ENCODE assay signal across 22 mouse cellular contexts in the genomic region with DNA sequence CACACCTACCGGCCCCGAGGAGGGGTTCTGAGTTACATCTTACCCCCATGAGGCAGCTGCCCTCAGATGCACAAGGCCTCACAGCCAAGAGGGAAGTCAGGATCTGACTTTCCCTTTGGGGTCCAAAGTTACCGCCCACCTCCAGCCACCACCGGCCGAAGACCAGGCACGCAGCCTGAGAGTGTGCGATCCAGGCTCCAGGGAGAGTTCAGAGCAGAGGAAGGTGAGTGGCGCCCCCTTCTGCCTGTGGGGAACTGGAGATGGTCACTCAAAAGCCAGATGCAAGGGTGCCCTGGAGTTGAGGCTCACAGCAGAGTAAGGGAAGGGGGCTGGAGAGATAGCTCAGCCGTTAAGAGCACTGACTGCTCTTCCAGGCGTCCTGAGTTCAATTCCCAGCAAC. TPM values are rescaled to one million over a fixed set of nuclear protein-coding genes. Genes with fewer than 3 reads are reported as not detected.
DNase-seq lines count a peak whose midpoint lies in the region; ATAC-seq and TF ChIP-seq lines count a peak whose summit lies in the region.
"Had no signal": no experiment of that assay in that cellular context is flagged by ENCODE, and none has a peak within 500 bp of the region (broad histone marks: within the 10 kb centered on the region; RNA-seq: fewer than 3 reads in every experiment).

No protein-coding gene starts in this region.

- no peak overlapping the region for H3K4me2 ChIP-seq in liver, embryonic 12.5 days
- H3K4me2 ChIP-seq in neural tube, embryonic 15.5 days, result no peak overlapping the region
- H3K4me2 ChIP-seq: heart, embryonic 15.5 days; hindbrain, embryonic 15.5 days; intestine, embryonic 15.5 days; limb, embryonic 13.5 days had no signal

- no peak overlapping the region for H3K9ac ChIP-seq in liver, adult 2 months (ENCODE audit: low read depth, low read length)
- H3K9ac ChIP-seq in liver, embryonic 12.5 days, result no peak overlapping the region
- no peak overlapping the region for H3K9ac ChIP-seq in neural tube, embryonic 15.5 days (replicated peaks)
- H3K9ac ChIP-seq: heart, embryonic 15.5 days; hindbrain, embryonic 15.5 days; intestine, embryonic 15.5 days; limb, embryonic 13.5 days had no signal

- no peaks in the 10 kb centered on the region; the same call in 1 of the 2 replicates for H3K79me2 ChIP-seq in liver, adult 2 months (ENCODE audit: control insufficient read depth, insufficient read depth, low read length)

- H3K4me3 ChIP-seq in cerebellum, adult 2 months (replicated peaks; ENCODE audit: insufficient read depth, low read depth, low read length), result no peak overlapping the region
- H3K4me3 ChIP-seq in liver, adult 2 months (ENCODE audit: insufficient read depth, low read depth, low read length), result no peak overlapping the region
- H3K4me3 ChIP-seq in liver, embryonic 12.5 days, result no peak overlapping the region
- no peak overlapping the region for H3K4me3 ChIP-seq in neural tube, embryonic 15.5 days (replicated peaks)
- H3K4me3 ChIP-seq: forebrain, embryonic 10.5 days; heart, embryonic 15.5 days; hindbrain, embryonic 15.5 days; intestine, embryonic 15.5 days; limb, embryonic 13.5 days had no signal

- no peak overlapping the region for H3K27ac ChIP-seq in cerebellum, adult 2 months (ENCODE audit: insufficient read depth, low read length)
- H3K27ac ChIP-seq in liver, adult 2 months (replicated peaks; ENCODE audit: insufficient read depth, low read depth, low read length), result no peak overlapping the region
- H3K27ac ChIP-seq in liver, embryonic 12.5 days, result no peak overlapping the region
- no peak overlapping the region for H3K27ac ChIP-seq in neural tube, embryonic 15.5 days (replicated peaks)
- H3K27ac ChIP-seq: forebrain, embryonic 10.5 days; heart, embryonic 15.5 days; hindbrain, embryonic 15.5 days; intestine, embryonic 15.5 days; limb, embryonic 13.5 days had no signal

- no peak for TF ChIP-seq POLR2A in cerebellum, adult 2 months (IDR thresholded peaks at IDR 0.05; ENCODE audit: borderline replicate concordance, insufficient read depth, low read length)
- TF ChIP-seq POLR2A in liver, adult 2 months (IDR thresholded peaks at IDR 0.05; ENCODE audit: extremely low read depth, insufficient read depth, low read length), result no peak

- no peak for ATAC-seq in liver, embryonic 12.5 days
- ATAC-seq in neural tube, embryonic 15.5 days (ENCODE audit: low FRiP score), result no peak
- ATAC-seq: intestine, embryonic 15.5 days; midbrain, embryonic 16.5 days had no signal

- 0 out of 2 replicates have a peak, but pooled peaks have one; percentile 15 for TF ChIP-seq CTCF in cerebellum, adult 2 months (IDR thresholded peaks at IDR 0.05; ENCODE audit: borderline replicate concordance, insufficient read depth, low read depth, low read length)
- TF ChIP-seq CTCF in liver, adult 2 months (IDR thresholded peaks at IDR 0.05; ENCODE audit: low read depth, low read length), result peak; percentile 38

- H3K4me1 ChIP-seq in cerebellum, adult 2 months (ENCODE audit: control insufficient read depth, insufficient read depth, low read length), result peaks cover 44% of the 10 kb centered on the region
- H3K4me1 ChIP-seq in liver, adult 2 months (ENCODE audit: control insufficient read depth, insufficient read depth, low read length), result no peaks in the 10 kb centered on the region
- no peaks in the 10 kb centered on the region for H3K4me1 ChIP-seq in liver, embryonic 12.5 days
- peaks cover 27% of the 10 kb centered on the region for H3K4me1 ChIP-seq in neural tube, embryonic 15.5 days

- no peaks in the 10 kb centered on the region for H3K36me3 ChIP-seq in liver, adult 2 months (ENCODE audit: control insufficient read depth, insufficient read depth, low read length)
- peaks cover 17% of the 10 kb centered on the region; the same call in 1 of the 2 replicates for H3K36me3 ChIP-seq in liver, embryonic 12.5 days
- peaks cover 27% of the 10 kb centered on the region for H3K36me3 ChIP-seq in neural tube, embryonic 15.5 days
- H3K36me3 ChIP-seq: G1E had no signal

- no peak for DNase-seq in cerebellum, adult 2 months
- DNase-seq in cerebellum, adult 9-10 months, result no peak
- DNase-seq in liver, adult 2 months (ENCODE audit: extremely low read depth, low read depth, low spot score), result no peak
- peak; percentile 40 for DNase-seq in thymus, postnatal 4 days
- no peak for DNase-seq in thymus, postnatal 36 days
- DNase-seq in heart, postnatal 4 days, result no peak
- DNase-seq: adrenal gland, postnatal 14 days; cerebellum, postnatal 10 days; heart, postnatal 36 days; kidney, postnatal 4 days; layer of hippocampus, adult 9-11 months; lung, adult 18-20 months; lung, postnatal 4 days had no signal

- no peaks in the 10 kb centered on the region for H3K27me3 ChIP-seq in cerebellum, adult 2 months (ENCODE audit: control insufficient read depth, insufficient read depth, low read length)
- H3K27me3 ChIP-seq in liver, adult 2 months (ENCODE audit: control insufficient read depth, insufficient read depth, low read length), result no peaks in the 10 kb centered on the region
- 0 out of 2 replicates have a peak, but pooled peaks cover 4% of the 10 kb centered on the region for H3K27me3 ChIP-seq in liver, embryonic 12.5 days (replicated peaks)
- no peaks in the 10 kb centered on the region for H3K27me3 ChIP-seq in neural tube, embryonic 15.5 days (replicated peaks)
- H3K27me3 ChIP-seq: heart, embryonic 15.5 days; hindbrain, embryonic 15.5 days; intestine, embryonic 15.5 days; limb, embryonic 13.5 days had no signal

- WGBS in cerebellum, adult 2 months, result 77% methylated on average over 10 of the region's 10 CpGs
- 86% methylated on average over 10 of the region's 10 CpGs for WGBS in liver, adult 2 months
- 74% methylated on average over 10 of the region's 10 CpGs for WGBS in liver, embryonic 12.5 days (ENCODE audit: insufficient replicate concordance)
- WGBS in neural tube, embryonic 15.5 days, result 91% methylated on average over 10 of the region's 10 CpGs

- H3K9me3 ChIP-seq in liver, embryonic 12.5 days (replicated peaks), result no peaks in the 10 kb centered on the region
- no peaks in the 10 kb centered on the region for H3K9me3 ChIP-seq in neural tube, embryonic 15.5 days (replicated peaks)
- H3K9me3 ChIP-seq: forebrain, embryonic 10.5 days; heart, embryonic 15.5 days; hindbrain, embryonic 15.5 days; intestine, embryonic 15.5 days; limb, embryonic 13.5 days had no signal

RNA-seq across cellular contexts. Expression of a gene that starts 22.6 kb away (rescaled TPM):
- polyA plus RNA-seq in cerebellum, adult 2 months (2012; rRNA removed), result 32.5 and 37.8 TPM in 2 replicates
- 4.6 and 5.5 TPM in 2 replicates for total RNA-seq in liver, adult 2 months (2014; rRNA removed)
- polyA plus RNA-seq in liver, adult 2 months (2012; rRNA removed), result 8.5 and 9.5 TPM in 2 replicates
- polyA plus RNA-seq in liver, embryonic 12.5 days (2016; fragmentation: Nextera tagmentation; extraction: Ambion mirVana), result 1.8 and 2.0 TPM in 2 replicates
- total RNA-seq in heart, postnatal 4 days (2021), result 10 to 100 TPM; 60.5 to 63.4 TPM
- polyA plus RNA-seq in neural tube, embryonic 15.5 days (2015; fragmentation: Nextera tagmentation; extraction: Ambion mirVana), result 43.9 and 47.4 TPM in 2 replicates
- polyA plus RNA-seq: G1E had no signal

RNA-seq across cellular contexts. Expression of a gene that starts 22.6 kb away (rescaled TPM):
- polyA plus RNA-seq in cerebellum, adult 2 months (2012; rRNA removed), result 1.9 and 2.4 TPM in 2 replicates
- total RNA-seq in liver, adult 2 months (2014; rRNA removed), result 0.07 and 0.09 TPM in 2 replicates
- 0.04 TPM in 1 of 2 replicates, not detected in the other for polyA plus RNA-seq in liver, adult 2 months (2012; rRNA removed)
- 1.8 and 2.4 TPM in 2 replicates for polyA plus RNA-seq in liver, embryonic 12.5 days (2016; fragmentation: Nextera tagmentation; extraction: Ambion mirVana)
- 1 to 10 TPM in 1 of 2 experiments, under 1 TPM in 1; 0.27 to 1.4 TPM for total RNA-seq in heart, postnatal 4 days (2021)
- polyA plus RNA-seq in neural tube, embryonic 15.5 days (2015; fragmentation: Nextera tagmentation; extraction: Ambion mirVana), result 12.6 and 13.2 TPM in 2 replicates
- polyA plus RNA-seq: G1E had no signal
